Mouse (Mus musculus): ENCODE results near the gene Olfr1415. TPM values are rescaled to one million over a fixed set of nuclear protein-coding genes. Genes with fewer than 3 reads are reported as not detected.

Olfr1415 gene
- total RNA-seq, 2 experiments from 2014 or later: not detected

Small RNA genes within 50 kb of the gene (microRNA-seq; reads per million reads assigned to microRNA genes)
- 10.1 reads per million in 2 experiments for gene Mir6900 (ENCODE audit: borderline number of aligned reads in 2 of 2)

Other genes with a start within 250 kb of the Olfr1415 start
- gene Ndufa10, start 22.2 kb downstream of the Olfr1415 start, total RNA-seq (2021): 1,000 to 10,000 TPM in 1 of 2 experiments, 100 to 1,000 TPM in 1; 980 to 1,105 TPM
- not detected for gene Olfr1416, start 11.0 kb downstream of the Olfr1415 start, total RNA-seq (2021)
- gene Olfr1414, start 22.6 kb upstream of the Olfr1415 start, total RNA-seq (2021): not detected
- gene Olfr1413, start 75.2 kb upstream of the Olfr1415 start, total RNA-seq (2021): not detected
- gene Olfr1412, start 89.7 kb upstream of the Olfr1415 start, total RNA-seq (2021): not detected
- not detected for gene Olfr1411, start 98.3 kb upstream of the Olfr1415 start, total RNA-seq (2021)
- not detected for gene Olfr1410, start 109.7 kb upstream of the Olfr1415 start, total RNA-seq (2021)
- not detected for gene Olfr12, start 121.7 kb upstream of the Olfr1415 start, total RNA-seq (2021)
- 100 to 1,000 TPM; 219 to 225 TPM for gene Cops9, start 145.9 kb upstream of the Olfr1415 start, total RNA-seq (2021)
- gene Otos, start 152.7 kb upstream of the Olfr1415 start, total RNA-seq (2021): not detected

Data from heart, postnatal 36 days (tissue).